Mouse (Mus musculus) spleen, embryonic (tissue): ENCODE data around the gene Sptssb.

Experiments
- CTCF ChIA-PET: fragments of 350-600 bp; sonication (Branson Sonifier 250); formaldehyde crosslinking; loops from one replicate; lab custom pipeline; 2022; lab: Charles Lee

Gene Sptssb

GRCm38 (mm10) chr3:69839485-69839884 is 20.3 kb downstream of the Sptssb start:
- CTCF ChIA-PET = no interaction called here

- CTCF ChIA-PET = no interaction called here
Observed at GRCm38 (mm10) chr3:69829532-69829931, 30.2 kb downstream of the Sptssb start.

DNA sequence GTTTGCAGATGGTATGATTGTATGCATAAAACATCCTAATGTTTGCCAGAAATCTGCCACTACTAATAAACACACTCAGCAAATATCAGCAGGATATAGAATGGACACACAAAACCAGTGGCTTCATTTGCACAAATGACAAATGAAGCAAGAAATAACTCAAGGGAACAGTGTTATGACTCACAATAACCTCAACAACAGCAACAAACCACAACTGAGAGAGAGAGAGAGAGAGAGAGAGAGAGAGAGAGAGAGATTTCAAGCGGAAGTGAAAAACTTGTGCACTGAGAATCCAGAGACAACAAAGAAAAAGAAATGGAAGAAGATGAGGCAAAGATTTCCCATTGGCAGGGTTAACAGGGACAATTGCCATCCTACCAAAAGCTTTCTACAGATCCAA is 35.2 kb downstream of the Sptssb start:
- CTCF ChIA-PET = no interaction called here

DNA sequence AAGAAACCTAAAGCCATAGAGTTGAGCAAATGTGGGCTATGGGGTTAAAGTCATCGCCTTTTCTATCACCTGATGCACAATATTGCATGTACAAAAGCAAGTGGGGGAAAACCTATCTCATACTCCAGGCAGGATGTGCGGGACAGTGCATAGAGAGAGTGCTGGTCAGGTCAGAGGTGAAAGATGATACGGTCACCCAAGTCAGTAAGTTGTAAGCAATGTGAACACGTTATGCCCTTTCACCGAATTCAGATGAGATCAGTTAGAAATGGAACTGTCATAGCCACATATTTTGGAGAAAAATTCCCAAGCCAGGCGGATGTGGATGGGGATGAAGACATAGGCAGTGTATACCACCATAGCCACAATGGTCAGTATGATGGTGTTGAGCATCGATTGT is 39.1 kb downstream of the Sptssb start:
- CTCF ChIA-PET = no interaction called here

- CTCF ChIA-PET = no interaction called here
Observed at GRCm38 (mm10) chr3:69819851-69820200, 39.9 kb downstream of the Sptssb start.

DNA sequence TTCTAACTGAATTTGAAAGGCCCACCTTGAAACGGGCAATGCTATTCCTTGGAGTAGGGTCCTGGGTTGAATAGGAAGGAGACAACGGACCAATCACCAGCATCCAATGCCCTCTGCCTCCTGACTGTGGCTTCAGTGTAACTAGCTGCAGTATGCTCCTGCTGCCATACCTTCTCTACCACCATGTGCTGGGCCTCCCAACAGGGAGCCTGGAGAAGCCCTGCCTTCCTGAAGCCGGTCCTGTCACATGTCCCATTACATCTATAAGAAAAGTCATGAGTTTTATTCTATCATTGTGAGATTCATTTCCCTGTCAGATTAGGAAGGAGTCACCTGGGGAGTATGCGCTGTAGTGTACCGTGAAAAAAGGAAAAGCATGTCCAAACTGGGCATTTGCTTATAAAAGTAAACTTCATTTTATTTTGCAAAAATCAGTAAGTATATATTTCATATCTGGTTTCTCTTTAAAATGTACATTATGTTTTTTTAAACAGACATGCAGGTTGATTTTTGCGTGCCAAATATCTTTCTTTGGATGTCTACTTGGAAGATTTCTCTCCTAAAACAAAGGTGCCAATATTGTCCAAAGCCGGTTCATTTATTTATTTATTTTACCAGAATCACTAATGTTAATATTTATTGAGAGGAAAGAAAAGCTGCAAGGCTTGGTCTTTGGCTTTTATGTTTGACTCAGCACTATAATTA is 40.4 kb downstream of the Sptssb start:
- CTCF ChIA-PET = no interaction called here

GRCm38 (mm10) chr3:69818466-69818865 is 41.3 kb downstream of the Sptssb start:
- CTCF ChIA-PET = no interaction called here

GRCm38 (mm10) chr3:69816547-69816946 is 43.2 kb downstream of the Sptssb start:
- CTCF ChIA-PET = no interaction called here

DNA sequence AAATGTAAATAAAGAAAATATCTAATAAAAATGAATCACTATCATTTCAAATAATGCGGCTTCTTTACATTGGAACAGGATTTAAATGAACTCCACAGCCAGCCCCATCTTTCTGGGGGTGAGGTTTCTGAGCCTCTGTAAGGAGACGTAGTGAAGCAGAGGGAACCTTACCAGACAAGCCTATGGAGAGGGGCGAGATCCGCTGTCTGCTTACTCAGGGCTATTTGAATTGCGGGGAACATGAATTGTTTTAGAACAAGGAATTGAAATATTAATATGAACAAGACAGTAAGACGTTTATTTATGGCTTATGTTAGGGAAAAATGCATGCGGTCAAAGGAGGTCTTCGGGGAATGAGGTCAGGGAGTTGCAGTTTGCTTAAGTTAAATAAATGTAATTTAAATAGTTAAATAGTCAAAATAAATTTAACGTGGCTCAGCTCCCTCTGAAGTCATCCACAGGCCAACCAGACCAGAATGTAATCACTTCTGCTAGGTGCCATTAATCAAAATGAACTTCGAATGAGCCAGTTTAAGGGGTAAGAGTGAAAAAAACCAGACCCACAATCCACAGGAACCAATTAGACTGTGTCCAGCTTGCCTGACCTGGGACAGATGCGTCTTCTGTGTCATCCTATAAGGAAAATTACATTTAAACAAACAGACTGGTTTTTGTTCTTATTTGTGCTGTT is 46.6 kb downstream of the Sptssb start:
- CTCF ChIA-PET = no interaction called here

GRCm38 (mm10) chr3:69812442-69812841 is 47.3 kb downstream of the Sptssb start:
- CTCF ChIA-PET = no interaction called here

- CTCF ChIA-PET = no interaction called here
Observed at GRCm38 (mm10) chr3:69808479-69808878, 51.3 kb downstream of the Sptssb start.

- CTCF ChIA-PET = no interaction called here
Observed at GRCm38 (mm10) chr3:69803137-69803536, 56.6 kb downstream of the Sptssb start.

DNA sequence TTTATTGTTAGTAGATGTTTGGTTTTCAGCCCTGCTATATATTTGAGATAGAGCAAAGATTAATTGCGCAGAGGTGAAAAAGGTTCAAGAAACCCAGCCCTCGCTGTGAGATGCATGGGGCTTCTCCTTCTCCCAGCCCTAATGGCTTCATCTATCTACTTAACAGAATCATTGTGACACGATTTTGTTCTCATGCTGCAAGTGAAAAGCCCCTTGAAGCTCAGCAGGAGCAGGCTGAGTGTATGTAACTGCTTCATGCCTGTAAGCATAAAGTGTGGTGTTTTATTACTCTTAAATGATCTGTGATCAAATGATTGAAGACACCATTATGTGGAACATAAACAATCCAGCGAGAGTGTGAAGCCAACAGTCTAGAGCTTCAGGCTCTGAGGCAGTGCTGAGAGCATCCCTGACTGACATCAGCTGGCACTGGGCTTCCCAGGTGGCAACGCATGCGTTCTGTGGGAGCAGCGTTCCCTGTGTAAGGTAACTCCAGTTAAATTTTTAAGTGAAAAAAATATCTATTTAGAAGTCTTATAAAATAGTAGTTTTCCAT is 58.8 kb downstream of the Sptssb start:
- CTCF ChIA-PET = no interaction called here

- CTCF ChIA-PET = no interaction called here
Observed at GRCm38 (mm10) chr3:69799096-69799495, 60.6 kb downstream of the Sptssb start.

GRCm38 (mm10) chr3:69797969-69798368 is 61.8 kb downstream of the Sptssb start:
- CTCF ChIA-PET = no interaction called here

DNA sequence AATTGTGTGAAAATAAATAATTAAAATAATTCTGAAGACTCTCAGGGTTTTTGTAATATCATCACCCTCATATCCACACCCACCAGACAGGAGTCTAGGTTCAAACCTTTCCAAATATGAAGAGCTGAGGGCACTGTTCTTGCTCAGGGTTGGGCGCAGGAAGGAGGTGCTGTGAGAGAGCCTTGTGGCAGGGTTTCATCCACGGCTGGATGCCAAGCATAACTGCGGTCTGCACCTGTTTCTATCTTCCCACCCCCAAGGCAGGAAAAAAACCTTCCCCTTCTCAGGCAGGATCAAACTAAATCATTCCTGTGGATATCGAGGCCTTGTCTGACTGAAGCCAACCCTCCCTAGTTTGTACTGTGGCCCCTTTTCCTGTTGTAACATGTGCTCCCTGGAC is 62.2 kb downstream of the Sptssb start:
- CTCF ChIA-PET = no interaction called here

GRCm38 (mm10) chr3:69792823-69793417 is 66.8 kb downstream of the Sptssb start:
- CTCF ChIA-PET = no interaction called here

DNA sequence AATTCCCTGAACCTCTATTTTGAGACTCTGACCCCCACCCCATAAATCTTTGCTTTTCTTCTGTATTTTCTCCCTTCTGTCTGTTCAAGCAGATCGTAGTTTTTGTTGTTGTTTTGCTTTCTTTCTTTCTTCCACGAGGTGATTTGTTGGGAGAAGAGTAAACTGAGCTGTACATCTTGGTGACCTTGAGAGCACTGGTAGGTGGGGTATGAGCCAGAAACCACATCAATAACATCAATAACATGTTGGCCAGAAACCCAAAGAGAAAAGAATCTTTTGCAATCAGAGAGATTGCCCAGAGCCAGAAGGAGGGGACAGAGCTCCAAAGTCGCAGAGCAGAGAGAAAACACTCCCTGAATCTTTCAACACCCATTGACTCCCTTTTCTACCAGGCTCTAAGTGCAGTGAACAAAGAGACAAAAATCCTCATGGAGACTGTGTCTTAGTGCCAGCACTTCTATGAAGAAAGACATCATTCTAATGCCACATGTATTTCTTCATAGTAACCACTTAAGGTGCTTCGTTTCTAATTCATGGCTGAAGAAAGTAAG is 80.4 kb downstream of the Sptssb start:
- CTCF ChIA-PET = no interaction called here

GRCm38 (mm10) chr3:69773356-69773755 is 86.4 kb downstream of the Sptssb start:
- CTCF ChIA-PET = no interaction called here
